29 mouse cellular contexts compared by ENCODE assay signal in the genomic region with DNA sequence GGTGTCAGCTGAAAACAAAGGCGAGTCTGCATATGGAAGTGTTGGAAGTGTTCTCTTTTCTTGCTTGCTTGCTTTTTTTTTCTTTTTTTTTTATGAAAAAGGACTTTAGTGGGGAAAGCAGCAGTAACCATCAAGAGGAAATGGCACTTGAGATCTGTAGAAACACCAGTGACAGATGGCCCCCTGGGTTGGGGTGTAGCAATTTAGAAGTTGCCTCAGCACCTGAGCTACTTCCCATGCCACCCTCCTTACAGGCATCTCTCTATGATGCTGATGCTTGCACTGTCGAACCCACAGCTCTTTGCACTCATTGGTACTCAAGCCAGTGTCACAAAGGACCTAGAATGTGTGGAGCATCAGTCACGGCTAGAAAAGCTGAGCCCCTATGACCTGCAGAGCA. TPM values are rescaled to one million over a fixed set of nuclear protein-coding genes. Genes with fewer than 3 reads are reported as not detected.
DNase-seq lines count a peak whose midpoint lies in the region; ATAC-seq lines count a peak whose summit lies in the region.
"Had no signal": no experiment of that assay in that cellular context is flagged by ENCODE, and none has a peak within 500 bp of the region (broad histone marks: within the 10 kb centered on the region; RNA-seq: fewer than 3 reads in every experiment).

No protein-coding gene starts in this region.

- H3K36me3 ChIP-seq in embryonic facial prominence, embryonic 10.5 days (replicated peaks) = no peaks in the 10 kb centered on the region
- H3K36me3 ChIP-seq in heart, embryonic 10.5 days = no peaks in the 10 kb centered on the region
- H3K36me3 ChIP-seq: G1E had no signal

- no peak overlapping the region for H3K27ac ChIP-seq in embryonic facial prominence, embryonic 10.5 days (replicated peaks)
- H3K27ac ChIP-seq in heart, embryonic 10.5 days = no peak overlapping the region

- H3K4me3 ChIP-seq in embryonic facial prominence, embryonic 10.5 days = no peak overlapping the region
- H3K4me3 ChIP-seq in heart, embryonic 10.5 days = no peak overlapping the region

- H3K9me3 ChIP-seq in embryonic facial prominence, embryonic 10.5 days = peaks cover 47% of the 10 kb centered on the region
- H3K9me3 ChIP-seq in heart, embryonic 10.5 days = peaks cover 3% of the 10 kb centered on the region; the same call in 1 of the 2 replicates

- 77% methylated on average over 3 of the region's 3 CpGs for WGBS in embryonic facial prominence, embryonic 10.5 days
- 77% methylated on average over 3 of the region's 3 CpGs for WGBS in heart, embryonic 10.5 days

- DNase-seq in embryonic facial prominence, embryonic 10.5 days (ENCODE audit: low spot score) = no peak
- no peak for DNase-seq in spleen, postnatal 14 days (ENCODE audit: low spot score in 2 of 2)
- DNase-seq in heart, embryonic 10.5 days (ENCODE audit: low spot score) = no peak
- DNase-seq: adrenal gland, adult 2 months; adrenal gland, adult 8-10 months; adrenal gland, postnatal 10 days; adrenal gland, postnatal 14 days; adrenal gland, postnatal 25 days; adrenal gland, postnatal 36 days; B cell, adult 2 months; cerebellum, adult 11 months; cerebellum, adult 11-12 months; cerebellum, adult 18-20 months had no signal

- H3K27me3 ChIP-seq in embryonic facial prominence, embryonic 10.5 days (replicated peaks; ENCODE audit: low read depth, poor library complexity, severe bottlenecking) = no peaks in the 10 kb centered on the region
- no peaks in the 10 kb centered on the region for H3K27me3 ChIP-seq in heart, embryonic 10.5 days (ENCODE audit: insufficient read depth, poor library complexity, severe bottlenecking)
- H3K27me3 ChIP-seq: Patski had no signal

- ATAC-seq in granulocyte monocyte progenitor cell, adult 5-6 weeks (replicated peaks; ENCODE audit: poor library complexity, severe bottlenecking) = peak; percentile 67
- ATAC-seq in hematopoietic stem cell, adult 5-6 weeks (replicated peaks in 1 of 2; ENCODE audit: insufficient read depth in 1 of 2, low FRiP score in 2 of 2, low TSS enrichment in 1 of 2, low read depth in 1 of 2, poor library complexity in 2 of 2, severe bottlenecking in 2 of 2) = 0 out of 4 replicates have a peak, but pooled peaks have one; percentile 13 to 26
- ATAC-seq in megakaryocyte, adult 5-6 weeks (ENCODE audit: poor library complexity, severe bottlenecking) = peak; percentile 88
- peak; percentile 59 for ATAC-seq in megakaryocyte progenitor cell, adult 5-6 weeks (replicated peaks; ENCODE audit: poor library complexity)
- ATAC-seq in cerebellum, adult (ENCODE audit: insufficient number of reproducible peaks, low FRiP score, low TSS enrichment) = no peak
- ATAC-seq: activated CD4-positive, CD25-positive, alpha-beta regulatory T cell, adult 4 months; CD4-positive, CD25-positive, alpha-beta regulatory T cell, adult 4 months; Patski had no signal

- H3K4me1 ChIP-seq in embryonic facial prominence, embryonic 10.5 days = no peaks in the 10 kb centered on the region
- no peaks in the 10 kb centered on the region for H3K4me1 ChIP-seq in heart, embryonic 10.5 days

RNA-seq across cellular contexts. Expression of a gene that starts 5.6 kb away (rescaled TPM):
- total RNA-seq in granulocyte monocyte progenitor cell, adult 5-6 weeks (2014; fragmentation: Nextera tagmentation) = not detected in 2 replicates
- total RNA-seq in granulocyte monocyte progenitor cell, adult 5-6 weeks (2017) = not detected in 2 replicates
- total RNA-seq in hematopoietic stem cell, adult 5-6 weeks (2017) = not detected in 2 replicates
- not detected in 2 replicates for total RNA-seq in megakaryocyte, adult 5-6 weeks (2015)
- total RNA-seq in megakaryocyte, adult 5-6 weeks (2017) = not detected in 2 replicates
- total RNA-seq in megakaryocyte progenitor cell, adult 5-6 weeks (2015) = not detected in 2 replicates
- total RNA-seq in megakaryocyte progenitor cell, adult 5-6 weeks (2017) = not detected in 2 replicates
- polyA plus RNA-seq in embryonic facial prominence, embryonic 10.5 days (2016; fragmentation: Nextera tagmentation; extraction: Ambion mirVana) = not detected in 2 replicates
- not detected in 2 replicates for polyA plus RNA-seq in heart, embryonic 10.5 days (2016; fragmentation: Nextera tagmentation; extraction: Ambion mirVana)
- total RNA-seq: adrenal gland, adult 18-20 months; adrenal gland, adult 2 months; adrenal gland, adult 8-10 months; adrenal gland, postnatal 10 days; adrenal gland, postnatal 14 days; adrenal gland, postnatal 25 days; adrenal gland, postnatal 36 days; adrenal gland, postnatal 4 days; CH12.LX; ES-E14; MEL had no signal
- polyA plus RNA-seq: activated CD4-positive, CD25-positive, alpha-beta regulatory T cell, adult 4 months; adrenal gland, adult 2 months; brain, embryonic 14.5 days; C2C12; CD4-positive, CD25-positive, alpha-beta regulatory T cell, adult 4 months; G1E; Patski had no signal
